Mouse (Mus musculus): ENCODE results near the gene Med22.
A peak's percentile ranks its signal among the peaks of the same experiment; 100 is the strongest.

The Med22 gene

DNA sequence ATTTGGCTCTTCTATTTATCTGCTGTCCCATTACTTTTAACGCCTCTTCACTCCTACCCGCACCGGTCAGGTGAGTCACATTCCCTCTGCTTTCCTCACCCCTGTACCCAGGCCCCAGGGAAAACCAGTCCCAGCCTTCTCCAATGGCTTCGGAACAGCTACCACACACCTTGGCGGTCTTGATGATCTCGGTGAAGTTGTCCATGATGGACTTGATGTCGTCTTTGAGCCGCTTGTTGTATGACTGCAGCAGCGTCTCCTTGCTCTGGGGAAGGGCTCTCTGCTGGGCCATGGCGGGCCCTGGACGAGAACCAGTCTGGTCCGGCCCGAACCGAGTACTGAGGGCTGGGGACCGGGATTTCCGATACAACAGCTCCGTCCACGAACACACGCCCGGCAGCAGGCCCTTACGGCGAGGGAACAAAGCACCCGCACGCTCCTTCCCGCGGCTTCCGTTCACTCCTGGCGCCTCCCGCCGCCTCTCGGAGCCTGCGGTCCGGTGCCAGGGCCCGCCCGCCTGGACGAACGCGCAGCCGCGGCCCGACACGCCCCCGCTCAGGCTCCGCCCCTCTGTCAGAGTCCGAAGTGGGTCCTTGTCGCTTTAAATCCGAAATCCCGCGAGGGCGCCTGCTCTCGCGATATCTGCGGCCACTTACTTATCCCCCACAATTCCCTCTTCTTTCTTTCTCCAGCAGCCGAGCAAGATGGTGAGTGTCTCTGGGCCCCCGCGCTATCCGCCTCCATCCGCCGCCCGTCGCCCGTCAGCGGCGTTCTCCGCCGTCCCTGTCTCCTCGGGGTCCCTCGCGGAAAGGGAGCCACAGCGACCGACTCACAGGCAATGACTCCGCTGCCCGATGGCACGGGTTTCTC lies at the start of gene Med22, which contains the start of gene Rpl7a:
TSS of gene Med22 (minus strand) at position 554 of the 870 bp plus-strand sequence.
TSS of gene Rpl7a (plus strand) at position 641 of the 870 bp plus-strand sequence.
- DNase-seq, result peak; percentile 99

DNA sequence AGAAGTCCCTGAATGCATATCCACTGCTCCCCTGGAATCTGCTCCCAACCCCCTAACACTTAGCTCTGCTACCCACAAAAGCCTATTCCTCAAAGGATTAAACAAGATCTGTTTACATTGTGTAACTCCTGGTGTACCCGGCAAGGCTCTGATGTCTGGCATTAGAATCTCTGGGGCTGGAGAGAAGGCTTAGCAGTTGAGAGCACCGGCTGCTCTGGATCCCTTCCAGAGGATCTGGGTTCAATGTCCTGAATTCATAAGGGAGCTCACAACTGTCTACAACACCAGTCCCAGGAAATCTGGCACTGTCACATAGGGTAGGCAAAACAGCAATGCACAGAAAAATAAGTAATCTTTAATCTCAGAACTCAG lies 47.0 kb upstream of the Med22 start:
- peak; percentile 33 for DNase-seq

DNA sequence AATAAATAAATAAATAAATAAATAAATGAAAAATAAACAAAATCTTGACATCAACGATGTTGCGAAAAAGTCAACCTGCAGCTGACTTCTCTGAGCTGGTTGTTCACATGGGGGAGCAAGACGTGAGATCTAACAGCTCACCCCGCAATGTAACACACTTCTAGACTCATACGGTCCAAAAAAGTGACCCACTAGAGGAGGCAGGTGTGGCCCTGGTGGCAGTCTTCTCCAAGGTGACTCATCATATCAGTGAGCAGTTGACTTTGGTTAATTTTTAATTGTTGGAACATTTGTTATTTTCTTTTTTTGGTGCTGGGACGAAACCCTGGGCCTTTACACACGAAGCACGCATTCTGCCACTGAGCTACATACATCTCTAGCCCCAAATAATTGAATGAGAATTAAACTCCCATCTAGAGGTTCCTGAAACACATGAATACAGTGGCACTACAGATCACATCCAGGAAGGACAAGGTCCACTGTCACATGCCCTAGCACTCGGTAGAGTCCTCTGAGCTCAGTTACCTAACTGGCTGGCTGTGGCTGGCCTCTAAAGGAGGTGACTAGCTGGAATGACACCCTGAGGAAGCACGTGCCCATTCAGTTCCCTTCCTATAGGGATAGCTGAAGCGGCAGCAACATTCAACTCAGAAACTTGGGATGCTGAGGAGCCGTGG lies 46.5 kb upstream of the Med22 start:
- peak; percentile 40 for DNase-seq

DNA sequence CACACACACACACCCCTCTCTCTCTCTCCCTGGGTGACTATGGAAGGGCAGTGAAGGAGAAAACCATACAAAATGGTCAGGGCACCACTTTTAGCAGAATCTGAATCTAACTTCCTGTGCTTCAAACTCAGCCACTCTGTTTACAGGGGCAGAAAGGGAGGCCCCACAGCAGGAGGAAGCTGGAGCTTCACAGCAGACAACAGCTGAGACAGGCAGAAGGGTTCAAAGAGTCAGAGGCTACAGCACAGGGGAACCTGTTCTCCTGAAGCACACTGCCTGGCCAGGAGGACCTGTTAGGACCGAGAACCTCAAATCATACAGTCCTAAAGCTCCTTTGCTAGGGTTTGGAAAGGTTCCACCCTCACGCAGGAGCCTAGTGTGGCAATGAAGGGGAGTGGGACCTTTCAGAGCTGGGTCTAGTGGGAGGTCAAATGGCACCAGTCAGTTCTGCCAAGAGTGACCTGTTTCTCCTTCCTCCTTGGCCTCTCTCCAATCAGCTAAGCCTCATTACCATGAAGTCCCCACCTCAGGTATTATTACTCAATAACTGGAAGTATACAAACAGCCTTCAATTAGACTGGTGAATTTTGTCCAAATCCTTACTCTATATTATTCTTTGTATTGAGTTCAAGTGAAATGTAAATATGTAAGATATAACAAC lies 44.4 kb upstream of the Med22 start:
- no peak for DNase-seq

DNA sequence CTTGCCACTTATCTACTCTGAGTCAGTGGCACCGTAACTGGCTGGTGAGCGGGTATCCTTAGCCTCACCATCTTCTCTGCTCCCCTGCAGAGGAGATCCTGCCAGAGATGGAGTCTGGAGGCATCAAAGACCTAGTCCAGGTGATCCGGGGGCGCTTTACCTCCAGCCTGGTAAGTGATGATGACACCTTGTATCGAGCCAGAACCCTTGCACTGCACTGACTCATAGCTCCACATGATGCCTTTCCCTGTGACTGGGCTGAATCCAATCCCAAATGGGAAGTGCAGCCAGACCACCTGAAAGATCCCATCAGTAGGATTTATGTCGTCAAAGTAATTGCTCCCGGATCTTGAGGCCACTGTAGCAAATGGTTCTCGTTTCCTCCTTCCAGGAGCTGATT lies 42.4 kb upstream of the Med22 start:
- DNase-seq, result no peak

DNA sequence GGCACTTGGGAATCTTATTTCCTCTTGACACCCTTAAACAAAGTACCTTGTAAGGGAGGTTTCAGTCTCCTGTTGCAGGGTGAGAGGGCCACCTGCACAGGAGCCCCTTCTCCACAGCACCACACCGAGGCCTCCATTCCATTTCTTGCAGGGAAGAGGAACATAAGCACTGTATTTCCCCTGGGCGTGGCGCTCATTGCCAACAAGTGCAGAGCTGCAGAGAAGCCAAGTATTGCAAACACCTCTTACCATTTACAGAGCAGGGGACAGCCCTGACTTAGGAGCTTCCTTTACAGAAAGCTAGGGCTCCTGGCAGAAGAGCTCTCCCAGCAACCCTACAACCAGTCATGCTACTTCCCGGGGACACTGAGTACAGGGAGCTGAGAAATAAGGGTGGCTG lies 41.7 kb upstream of the Med22 start:
- no peak for DNase-seq

DNA sequence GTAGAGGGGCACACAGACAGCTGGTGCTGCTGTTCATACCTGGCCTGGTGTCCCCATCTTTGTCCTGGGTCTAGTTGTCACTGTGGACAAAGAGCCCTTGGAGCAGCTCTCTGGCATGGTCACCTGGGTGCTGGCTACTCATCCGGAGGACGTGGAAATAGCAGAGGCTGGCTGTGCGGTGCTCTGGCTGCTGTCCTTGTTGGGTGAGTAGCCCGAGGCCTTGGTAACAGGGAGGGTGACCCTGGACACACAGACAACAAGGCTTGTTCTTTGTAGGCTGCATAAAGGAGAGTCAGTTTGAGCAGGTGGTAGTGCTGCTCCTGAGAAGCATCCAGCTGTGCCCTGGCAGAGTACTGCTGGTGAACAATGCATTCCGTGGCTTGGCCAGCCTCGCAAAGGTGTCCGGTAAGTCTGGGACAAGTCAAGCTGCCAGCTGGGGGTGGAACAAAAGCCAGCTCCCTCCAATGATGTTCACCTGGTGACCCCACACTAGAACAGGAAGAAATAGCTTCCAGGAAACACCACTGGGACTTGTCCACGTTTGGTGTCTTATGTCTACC lies 40.9 kb upstream of the Med22 start:
- no peak for DNase-seq

DNA sequence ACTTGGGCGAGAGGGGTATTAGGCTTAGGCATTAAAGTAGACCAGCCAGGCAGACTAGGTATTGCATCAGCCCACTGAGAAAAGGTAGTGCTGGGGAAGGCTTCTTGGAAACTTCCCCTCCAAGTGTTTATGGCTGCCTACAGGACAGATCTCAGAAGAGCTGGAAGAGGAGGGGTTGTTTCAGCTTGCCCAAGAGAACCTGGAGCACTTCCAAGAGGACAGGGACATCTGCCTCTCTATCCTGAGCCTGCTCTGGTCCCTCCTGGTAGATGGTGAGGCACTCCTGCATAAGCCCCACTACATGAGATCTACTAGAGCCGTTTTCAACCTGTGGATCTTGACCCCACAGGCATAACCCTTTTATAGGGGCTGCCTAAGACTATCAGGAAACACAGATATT lies 39.9 kb upstream of the Med22 start:
- no peak for DNase-seq

DNA sequence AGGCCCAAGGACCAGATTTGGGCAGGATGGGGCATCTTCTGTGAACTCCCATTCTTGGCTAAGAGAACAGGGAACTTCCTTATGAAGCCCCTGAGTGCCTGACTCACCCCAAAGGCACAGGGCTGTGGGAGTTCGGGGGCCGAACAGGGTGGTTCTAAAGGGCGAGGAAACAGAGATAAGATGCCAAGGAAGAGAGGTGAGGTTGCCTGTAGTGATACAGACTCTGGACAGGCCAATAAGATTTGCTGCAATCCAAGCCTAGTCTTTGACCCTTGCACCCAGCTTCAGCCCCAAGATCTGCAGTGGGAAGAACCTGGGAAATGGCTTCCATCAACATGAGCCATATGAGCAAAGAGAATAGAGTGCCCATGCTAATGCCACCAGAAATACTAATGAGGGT lies 32.8 kb upstream of the Med22 start:
- DNase-seq, result no peak

DNA sequence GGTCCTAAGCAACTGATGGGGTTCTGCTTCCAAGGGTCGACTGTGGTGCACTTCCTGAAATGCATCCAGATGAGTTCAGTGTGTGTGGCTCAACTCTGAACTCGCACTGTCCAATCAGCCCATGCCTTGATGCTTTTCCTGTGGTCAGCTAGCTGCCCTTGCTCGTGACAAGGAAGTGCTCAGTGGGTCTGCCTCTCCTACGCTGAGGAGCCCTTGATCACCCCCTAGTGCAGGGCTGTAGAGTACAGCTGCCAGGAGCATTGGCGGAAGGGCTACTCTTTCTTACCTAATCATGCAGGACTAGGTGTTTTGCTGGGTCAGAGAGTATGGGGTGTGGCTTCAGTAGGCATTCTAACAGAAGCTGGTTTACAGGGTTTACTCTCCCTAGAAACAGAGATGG lies 31.1 kb upstream of the Med22 start:
- no peak for DNase-seq

DNA sequence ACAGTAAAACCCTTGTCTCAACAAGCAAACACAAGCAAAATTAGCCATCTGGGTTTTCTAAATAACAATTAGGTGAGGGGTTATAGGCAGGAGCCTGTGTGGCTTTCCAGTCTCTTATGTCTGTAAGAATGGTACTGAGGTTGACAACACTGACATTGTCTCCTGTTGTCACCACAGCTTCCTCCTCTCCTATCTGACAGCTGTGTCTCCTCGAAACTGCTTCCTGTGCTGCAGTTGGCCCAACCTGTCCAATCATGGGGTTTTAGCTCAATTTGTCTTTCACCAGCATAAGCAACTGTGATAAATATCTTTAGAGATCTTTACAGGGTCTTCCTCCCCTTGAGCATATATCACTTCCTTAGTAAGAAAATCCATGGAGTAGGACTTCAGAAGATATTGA lies 25.9 kb upstream of the Med22 start:
- no peak for DNase-seq

DNA sequence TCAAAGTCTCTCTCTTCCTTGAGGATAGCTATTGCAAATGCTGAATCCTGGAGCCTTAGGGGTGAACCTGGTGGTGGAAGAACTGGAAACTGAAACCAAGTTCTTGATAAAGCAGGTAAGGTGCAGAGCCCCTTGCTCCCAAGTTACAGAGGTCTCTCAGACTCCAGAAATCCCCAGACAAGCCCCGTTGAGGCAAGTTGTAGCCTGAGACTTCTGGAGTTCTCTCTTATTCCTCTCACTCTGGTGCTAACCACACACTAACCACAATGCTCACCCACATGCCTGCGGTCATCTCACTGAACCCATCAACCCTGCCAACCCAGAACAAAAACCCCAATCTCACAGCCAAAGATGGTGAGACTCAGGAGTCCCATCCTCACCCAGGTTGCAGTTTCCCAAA lies 24.8 kb upstream of the Med22 start:
- DNase-seq, result no peak

DNA sequence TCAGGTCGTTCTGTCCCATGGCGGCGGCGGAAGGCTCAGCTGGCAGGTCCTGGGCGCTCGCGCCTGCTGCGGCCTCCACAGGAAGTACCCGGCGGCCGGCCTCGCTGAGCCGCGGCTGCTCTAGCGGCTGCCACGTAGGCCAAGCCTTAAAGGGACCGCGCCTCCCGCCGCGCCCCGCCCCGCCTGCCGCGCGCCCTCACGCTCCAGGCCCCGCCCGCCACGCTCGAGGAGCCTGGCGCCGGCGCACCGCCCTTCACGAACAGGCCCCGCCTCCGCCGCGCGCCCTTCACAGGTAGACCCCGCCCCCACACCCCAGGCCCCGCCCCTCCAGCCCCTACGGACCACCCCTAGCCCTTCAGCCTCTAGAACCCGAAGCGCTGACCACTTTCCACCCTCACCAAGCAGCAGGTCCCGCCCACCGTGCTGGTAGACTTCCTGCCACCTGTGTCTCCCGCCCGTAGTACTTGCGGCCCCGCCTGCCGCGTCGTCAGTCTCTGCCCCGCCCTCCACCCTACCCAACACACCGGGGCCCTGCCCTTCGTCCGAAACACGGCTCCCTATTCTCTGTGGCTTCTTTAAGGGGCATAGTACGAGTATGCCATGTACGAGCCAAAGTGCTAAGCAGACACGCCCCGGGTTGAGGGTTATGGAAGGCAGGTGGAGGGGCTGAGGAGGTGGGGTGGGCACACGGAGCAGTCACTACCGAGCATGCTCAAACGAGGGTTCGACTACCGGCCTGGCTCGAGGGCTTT lies 23.0 kb upstream of the Med22 start, which contains the start of the genes Surf4 and Stkld1:
TSS of gene Surf4 (minus strand) at position 625 of the 752 bp plus-strand sequence.
TSS of gene Stkld1 (plus strand) at position 744 of the 752 bp plus-strand sequence.
- peak; percentile 97 for DNase-seq

DNA sequence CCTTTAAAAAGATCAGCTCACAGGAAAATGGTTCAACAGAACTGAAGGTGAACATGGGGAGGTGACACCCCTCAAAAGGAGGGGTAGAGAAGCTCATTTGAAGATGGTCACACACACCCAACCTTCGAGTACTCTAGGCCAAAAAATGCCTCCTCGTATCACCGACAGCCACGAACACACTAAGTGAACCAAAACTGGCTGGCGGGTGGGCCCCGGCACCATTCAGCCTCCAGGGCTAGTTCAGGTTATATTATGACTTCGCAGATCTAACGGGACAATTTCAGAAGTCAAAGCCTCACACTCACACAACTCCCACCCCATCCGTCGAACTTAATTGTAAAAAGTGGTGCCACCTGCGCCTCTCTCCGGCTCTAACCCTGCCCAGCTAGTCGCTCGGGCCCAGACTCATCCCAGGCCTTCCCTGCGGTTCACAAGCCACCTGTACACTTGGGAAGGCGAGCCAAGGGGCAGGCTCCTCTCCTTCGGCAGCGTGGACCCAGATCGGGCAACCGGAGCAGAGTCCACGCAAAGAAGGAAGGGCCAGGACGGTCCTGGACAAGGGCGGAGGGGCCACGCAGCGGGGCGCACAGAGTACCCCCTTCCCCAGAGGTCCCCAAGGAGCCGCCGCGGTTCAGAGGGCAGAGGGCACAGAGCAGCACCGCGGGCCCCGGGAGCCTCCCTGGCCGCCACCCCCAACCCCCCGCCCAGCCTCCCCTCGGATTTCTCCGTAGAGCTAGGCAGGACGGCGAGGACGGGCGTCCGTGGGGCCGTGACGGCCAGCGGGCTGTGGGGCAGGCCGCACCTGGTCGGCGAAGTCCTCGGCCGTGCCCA lies 22.2 kb upstream of the Med22 start:
- peak; percentile 72 for DNase-seq

DNA sequence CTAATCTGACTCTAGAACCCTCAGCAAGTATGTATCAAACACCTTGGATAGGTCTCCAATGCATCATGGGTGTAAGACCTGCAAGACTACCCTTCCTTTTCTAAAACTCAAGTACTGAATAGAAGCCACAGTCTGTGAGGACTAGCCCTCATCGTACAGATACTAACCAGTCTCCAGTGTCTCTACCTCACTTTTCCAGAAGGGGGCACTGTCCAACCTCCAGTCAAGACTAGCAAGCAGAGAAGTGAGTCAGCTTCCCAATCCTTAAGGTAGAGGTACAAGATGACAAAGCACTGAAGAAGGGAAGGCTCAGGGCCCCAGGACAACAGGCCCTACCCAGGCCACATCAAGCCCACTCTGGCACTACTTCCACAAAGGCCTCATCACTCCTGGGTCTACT lies 19.9 kb upstream of the Med22 start:
- peak; percentile 82 for DNase-seq

DNA sequence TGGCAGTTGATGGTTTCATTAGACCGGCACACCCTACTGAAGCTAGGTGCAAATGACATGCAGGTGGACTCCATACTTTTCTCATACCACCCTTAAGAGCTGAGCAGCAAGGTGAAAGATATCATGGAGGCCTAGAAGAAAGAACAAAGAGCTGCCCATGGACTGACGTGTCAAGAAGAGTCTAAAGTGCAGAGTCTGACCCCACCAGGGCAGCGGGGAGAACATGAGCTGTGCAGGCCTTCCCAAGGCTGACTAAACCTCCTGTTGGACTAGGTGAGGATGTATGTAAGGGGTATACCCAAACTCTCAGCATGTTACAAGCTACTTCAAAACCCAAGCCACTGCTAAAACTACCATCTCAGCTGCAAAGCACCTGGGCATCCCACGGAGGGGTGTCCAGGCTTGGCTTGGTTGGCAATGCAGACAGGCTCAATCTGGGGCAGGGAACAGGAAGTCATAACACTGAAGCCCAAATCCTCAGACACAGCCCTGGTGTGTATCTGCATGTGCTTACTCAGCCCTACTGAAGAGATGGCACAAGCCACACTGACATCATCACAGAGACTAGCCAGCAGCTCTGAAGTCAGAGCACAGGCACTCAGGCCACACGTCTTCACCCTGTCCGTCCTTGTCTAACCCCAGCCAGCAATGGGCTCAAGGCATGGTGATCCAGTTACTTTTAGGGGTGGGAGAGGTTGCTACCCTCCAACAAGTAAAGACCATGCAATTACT lies 17.4 kb upstream of the Med22 start:
- peak; percentile 57 for DNase-seq

DNA sequence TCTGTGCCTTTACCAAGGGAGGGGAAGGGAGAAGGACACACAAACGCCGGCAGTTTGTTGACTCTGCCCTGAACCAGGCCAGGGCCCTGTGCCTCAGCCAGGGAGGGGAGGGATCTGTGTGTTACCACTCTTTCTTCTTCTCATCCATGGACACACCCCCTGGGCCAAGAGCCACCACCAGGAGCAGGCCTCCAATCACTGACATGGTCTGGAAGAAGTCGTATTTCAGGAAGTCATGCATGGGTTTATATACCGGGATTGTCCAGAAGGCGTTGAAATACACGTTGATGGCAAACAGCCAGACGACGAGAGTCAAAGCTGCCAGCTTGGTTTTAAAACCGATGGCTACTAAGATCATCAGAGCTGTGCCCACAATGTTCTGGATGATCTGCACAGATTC lies 11.3 kb upstream of the Med22 start:
- DNase-seq, result peak; percentile 66

DNA sequence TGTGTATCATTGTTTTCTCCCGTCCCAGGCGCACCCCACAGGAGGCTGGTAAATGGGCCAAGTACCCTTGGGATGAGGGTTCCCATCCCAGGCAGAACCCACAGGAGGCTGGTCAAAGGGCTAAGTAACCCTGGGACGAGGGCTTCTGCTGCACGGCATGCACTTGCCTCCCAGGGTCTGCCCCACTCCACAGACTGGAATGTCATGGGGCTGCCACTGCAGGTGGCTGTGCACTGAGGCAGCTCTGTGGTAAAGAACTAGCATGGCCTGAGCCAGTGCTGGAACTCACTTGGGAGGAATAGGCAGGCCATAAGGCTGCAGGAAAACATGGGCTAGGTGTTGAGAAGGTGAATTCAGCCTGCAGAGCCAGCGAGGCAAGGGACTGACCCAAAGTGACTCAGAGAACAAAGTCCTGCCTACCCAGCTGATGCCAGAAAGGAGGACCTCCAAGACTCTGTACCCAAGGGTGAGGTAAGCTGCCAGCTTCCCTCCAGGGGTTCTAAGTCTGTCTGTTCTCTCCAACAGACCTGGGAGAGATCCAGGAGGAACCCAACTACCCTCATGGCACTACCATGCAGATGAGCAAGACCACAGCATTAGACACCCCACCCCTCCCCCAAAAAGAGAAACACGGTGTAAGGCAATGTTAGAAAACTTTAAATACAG lies 9.8 kb upstream of the Med22 start:
- DNase-seq, result peak; percentile 86

DNA sequence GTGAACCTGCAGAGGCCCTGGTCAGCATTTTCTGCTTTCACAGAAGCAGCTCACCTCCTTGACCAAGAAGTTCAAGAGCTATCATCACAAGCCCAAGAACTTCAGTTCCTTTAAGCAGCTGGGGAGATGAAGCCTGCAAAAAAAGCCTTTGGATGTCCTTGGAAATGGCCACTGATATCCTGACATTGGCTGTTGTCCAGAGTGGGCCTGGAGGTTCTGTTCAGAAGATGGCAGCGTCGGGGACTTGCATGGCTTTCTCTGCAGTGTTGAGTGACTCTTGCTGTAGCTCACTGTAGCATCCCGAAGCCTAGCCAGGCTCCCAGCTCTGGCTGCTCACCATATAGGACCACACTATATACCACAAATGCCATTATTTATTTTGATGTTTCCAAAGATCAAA lies 9.2 kb upstream of the Med22 start:
- DNase-seq, result no peak

DNA sequence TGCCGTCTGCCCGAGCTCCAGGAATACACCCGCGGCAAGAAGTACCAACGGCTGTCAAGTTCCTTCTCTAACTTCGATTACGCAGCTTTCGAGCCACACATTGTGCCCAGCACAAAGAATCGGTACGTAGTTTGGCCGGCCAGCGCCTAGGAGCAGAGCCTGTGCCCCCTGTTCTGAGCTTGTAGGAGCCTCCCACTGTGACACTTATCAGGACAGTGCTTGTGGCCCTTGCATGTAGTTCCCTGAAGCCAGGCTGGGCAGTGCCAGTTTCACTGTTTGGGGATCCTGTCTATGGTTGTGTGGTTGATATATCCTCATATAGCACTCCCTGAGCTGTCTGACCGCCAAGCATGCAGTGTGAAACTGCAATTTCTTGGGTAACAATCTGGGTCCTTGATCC lies 6.3 kb upstream of the Med22 start:
- no peak for DNase-seq

Data from kidney, adult 9 months (tissue).